Mouse (Mus musculus): ENCODE data around the gene Cnpy3.

DNA sequence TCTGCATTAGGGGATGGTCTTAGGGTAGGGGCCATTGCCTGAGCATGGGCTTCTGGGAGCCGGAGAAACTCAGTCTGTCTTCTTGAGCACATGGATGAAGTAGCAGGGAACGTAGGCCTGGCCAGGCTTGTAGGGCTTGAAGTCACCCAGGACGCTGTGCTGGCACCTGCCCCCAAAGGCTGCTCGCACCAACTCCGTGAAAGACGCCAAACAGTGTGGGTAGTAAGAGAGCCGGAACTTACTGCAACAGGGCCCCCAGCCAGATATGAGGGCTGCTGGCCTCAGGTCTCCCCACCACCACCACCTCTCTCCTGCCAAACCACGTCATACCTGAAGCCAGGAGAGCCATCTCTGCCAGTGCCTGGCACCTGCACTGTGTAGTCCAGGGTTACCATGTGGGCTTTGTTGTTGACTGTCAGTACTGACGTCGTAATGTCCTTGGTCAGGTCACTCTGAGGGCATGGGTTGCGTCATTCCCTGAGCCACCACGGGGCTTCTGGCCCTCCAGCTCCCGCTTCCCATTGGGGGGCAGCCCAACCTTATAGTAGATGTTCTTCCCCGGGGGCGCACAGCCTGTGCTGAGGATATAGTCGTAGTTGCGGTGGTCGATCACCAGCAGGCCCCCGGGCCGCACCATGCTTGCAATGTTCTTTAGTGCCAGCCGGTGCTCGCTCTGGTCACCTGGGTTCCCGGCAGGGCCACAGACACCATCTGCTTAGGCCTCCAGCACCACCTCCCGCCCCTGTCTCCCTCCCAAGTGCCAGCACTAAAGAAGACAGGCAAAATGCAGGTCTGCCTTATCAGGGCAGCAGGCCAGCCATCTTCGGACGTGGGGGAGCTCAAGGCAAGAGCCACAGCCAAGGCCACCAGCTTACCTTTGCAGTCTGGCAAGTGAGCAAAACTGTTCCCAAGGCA lies 26.0 kb downstream of the Cnpy3 start:
- TF ChIP-seq CTCF (IDR thresholded peaks at IDR 0.05; ENCODE audit: borderline replicate concordance, insufficient read depth, low read length): no peak
- no peak for TF ChIP-seq POLR2A (IDR thresholded peaks at IDR 0.05; ENCODE audit: low read depth, low read length)

All from embryonic fibroblast, embryonic 13.5 days (primary cell).